Mouse (Mus musculus) ES-Bruce4 (cell line): ENCODE measurements around the gene Add3.

Experiments used
- CTCF ChIP-seq: IDR thresholded peaks from one replicate; pipeline ENCODE4 v1.8.1; 2011; ENCODE audit warnings: low read depth, low read length
- POLR2A ChIP-seq: IDR thresholded peaks from one replicate; pipeline ENCODE4 v1.8.1; 2011; ENCODE audit warnings: low read length; ENCODE audit not compliant: insufficient read depth

GRCm38 (mm10) chr19:53157176-53157575 is 16.9 kb downstream of the Add3 start:
- TF ChIP-seq POLR2A (no peak), CTCF (no peak)
